Mouse (Mus musculus) heart, embryonic 16.5 days (tissue): Measurements from ENCODE around the gene Usp21. TPM values are rescaled to one million over a fixed set of nuclear protein-coding genes. Genes with fewer than 3 reads are reported as not detected.

Experiments
- ATAC-seq: fragments of 200-750 bp; cut with Nextera tagmentation; replicated peaks from 2 replicates; pipeline ENCODE4 v1.8.0; 2017; ENCODE audit warnings: moderate number of reproducible peaks; ENCODE audit not compliant: insufficient read depth, low FRiP score; ENCODE audit errors: extremely low read depth
- H3K27ac ChIP-seq: fragments of 300-500 bp; sonication (generic); 2 replicates; pipeline ENCODE4 v1.5.1; 2014; ENCODE audit warnings: mild to moderate bottlenecking, low read length, control low read depth, moderate library complexity
- H3K27me3 ChIP-seq: fragments of 300-500 bp; sonication (generic); 2 replicates; pipeline ENCODE4 v1.6.1; 2014; ENCODE audit warnings: low read length, mixed read lengths; ENCODE audit not compliant: control insufficient read depth, insufficient read depth
- H3K36me3 ChIP-seq: fragments of 300-500 bp; sonication (generic); 2 replicates; pipeline ENCODE4 v1.6.1; 2014; ENCODE audit not compliant: control insufficient read depth, insufficient read depth
- H3K4me1 ChIP-seq: fragments of 300-500 bp; sonication (generic); 2 replicates; pipeline ENCODE4 v1.6.1; 2014; ENCODE audit warnings: low read length, mixed read lengths; ENCODE audit not compliant: control insufficient read depth, insufficient read depth
- H3K4me2 ChIP-seq: fragments of 300-500 bp; sonication (generic); 2 replicates; pipeline ENCODE4 v1.6.1; 2014; ENCODE audit warnings: low read depth, mild to moderate bottlenecking, control low read depth, low read length
- H3K4me3 ChIP-seq: fragments of 300-500 bp; sonication (generic); 2 replicates; pipeline ENCODE4 v1.5.1; 2014; ENCODE audit warnings: mild to moderate bottlenecking, control low read depth, low read length
- H3K9ac ChIP-seq: fragments of 300-500 bp; sonication (generic); 2 replicates; pipeline ENCODE4 v1.6.1; 2014; ENCODE audit warnings: low read length, control low read depth
- H3K9me3 ChIP-seq: fragments of 300-500 bp; sonication (generic); replicated peaks from 2 replicates; pipeline ENCODE4 v1.6.1; 2016; ENCODE audit warnings: low read length; ENCODE audit not compliant: control insufficient read depth
- WGBS: fragments of 180-500 bp; shearing (Covaris S2); extraction: QIAGEN DNeasy Blood & Tissue Kit; methylation state at CpG from one replicate; pipeline ENCODE4 v1.1.7; 2014; 5-methylcytosine and 5-hydroxymethylcytosine counted together
- polyA plus RNA-seq: library from polyadenylated mRNA; unstranded; fragments of >200 nt; fragmentation: Nextera tagmentation; extraction: Ambion mirVana; gene quantifications from 2 replicates; pipeline ENCODE4 v1.2.1, GENCODE M21; 2015

Usp21 gene
- polyA plus RNA-seq, 1 experiment from 2014 or later, result 48.5 TPM

GRCm38 (mm10) chr1:171280916-171281527, 6.8 kb downstream of the Usp21 start, which contains the start of gene Ppox:
Ppox (minus strand) TSS chr1:171281186.
- H3K9me3 ChIP-seq, result no peaks in the 10 kb centered on the region
- ATAC-seq, result peak; percentile 97
- H3K4me3 ChIP-seq, result peak within 1 kb of the TSS; percentile 86
- H3K36me3 ChIP-seq, result peaks cover 23% of the 10 kb centered on the region
- under 1% methylated on average over 26 of the region's 26 CpGs for WGBS
- H3K27ac ChIP-seq, result peak within 1 kb of the TSS; percentile 79
- H3K4me2 ChIP-seq, result peak within 1 kb of the TSS; percentile 92
- peaks cover 19% of the 10 kb centered on the region for H3K4me1 ChIP-seq
- H3K9ac ChIP-seq, result peak within 1 kb of the TSS; percentile 78
- no peaks in the 10 kb centered on the region for H3K27me3 ChIP-seq

- peak overlapping the region; percentile 92 for H3K4me2 ChIP-seq
- H3K27me3 ChIP-seq, result no peaks in the 10 kb centered on the region
- peak; percentile 2; the same call in 1 of the 2 replicates for ATAC-seq
- peak overlapping the region; percentile 78 for H3K9ac ChIP-seq
- H3K4me3 ChIP-seq, result peak overlapping the region; percentile 86
- H3K36me3 ChIP-seq, result peaks cover 26% of the 10 kb centered on the region
- H3K9me3 ChIP-seq, result no peaks in the 10 kb centered on the region
- H3K27ac ChIP-seq, result peak overlapping the region; percentile 44; the same call in 1 of the 2 replicates
- WGBS, result 2% methylated on average over 25 of the region's 25 CpGs
- peaks cover 13% of the 10 kb centered on the region for H3K4me1 ChIP-seq
Observed at GRCm38 (mm10) chr1:171280250-171280915, 7.4 kb downstream of the Usp21 start.

- WGBS, result 67% methylated on average over 5 of the region's 5 CpGs
- Histone ChIP-seq H3K4me1 (peaks cover 13% of the 10 kb centered on the region), H3K36me3 (peaks cover 32% of the 10 kb centered on the region), H3K27me3 (no peaks in the 10 kb centered on the region), H3K4me2 (peak overlapping the region; percentile 92), H3K27ac (no peak overlapping the region), H3K9me3 (no peaks in the 10 kb centered on the region), H3K9ac (peak overlapping the region; percentile 78), H3K4me3 (peak overlapping the region; percentile 86)
- no peak for ATAC-seq
Observed at GRCm38 (mm10) chr1:171279721-171280120, 8.1 kb downstream of the Usp21 start.

- peaks cover 34% of the 10 kb centered on the region for H3K36me3 ChIP-seq
- H3K9me3 ChIP-seq, result no peaks in the 10 kb centered on the region
- no peak overlapping the region for H3K4me3 ChIP-seq
- no peak overlapping the region for H3K4me2 ChIP-seq
- no peak for ATAC-seq
- H3K9ac ChIP-seq, result no peak overlapping the region
- WGBS, result 84% methylated on average over 14 of the region's 14 CpGs
- H3K4me1 ChIP-seq, result peaks cover 13% of the 10 kb centered on the region
- H3K27me3 ChIP-seq, result no peaks in the 10 kb centered on the region
- no peak overlapping the region for H3K27ac ChIP-seq
Observed at GRCm38 (mm10) chr1:171279012-171279705, 8.6 kb downstream of the Usp21 start.

GRCm38 (mm10) chr1:171278436-171278835, 9.4 kb downstream of the Usp21 start:
- 90% methylated on average over 8 of the region's 8 CpGs for WGBS
- no peak overlapping the region for H3K9ac ChIP-seq

GRCm38 (mm10) chr1:171277736-171278135, 10.1 kb downstream of the Usp21 start:
- Histone ChIP-seq H3K27ac (no peak overlapping the region), H3K9ac (no peak overlapping the region), H3K4me1 (peaks cover 13% of the 10 kb centered on the region), H3K9me3 (no peaks in the 10 kb centered on the region), H3K4me2 (no peak overlapping the region), H3K36me3 (peaks cover 42% of the 10 kb centered on the region), H3K27me3 (no peaks in the 10 kb centered on the region), H3K4me3 (no peak overlapping the region)
- WGBS, result 81% methylated on average over 10 of the region's 10 CpGs
- ATAC-seq, result no peak

More at GRCm38 (mm10) chr1:171278436-171278835, 9.4 kb downstream of the Usp21 start:
- H3K4me2 ChIP-seq, result no peak overlapping the region
- H3K4me1 ChIP-seq, result peaks cover 13% of the 10 kb centered on the region
- ATAC-seq, result no peak
- no peak overlapping the region for H3K27ac ChIP-seq
- no peak overlapping the region for H3K4me3 ChIP-seq
- no peaks in the 10 kb centered on the region for H3K9me3 ChIP-seq
- H3K36me3 ChIP-seq, result peaks cover 36% of the 10 kb centered on the region
- H3K27me3 ChIP-seq, result no peaks in the 10 kb centered on the region

GRCm38 (mm10) chr1:171276110-171276748, 11.6 kb downstream of the Usp21 start:
- Histone ChIP-seq H3K9me3 (no peaks in the 10 kb centered on the region), H3K4me3 (no peak overlapping the region), H3K27me3 (no peaks in the 10 kb centered on the region), H3K4me1 (peaks cover 14% of the 10 kb centered on the region), H3K4me2 (no peak overlapping the region), H3K36me3 (peaks cover 45% of the 10 kb centered on the region), H3K9ac (no peak overlapping the region), H3K27ac (no peak overlapping the region)
- no peak for ATAC-seq
- 85% methylated on average over 14 of the region's 14 CpGs for WGBS

- Histone ChIP-seq H3K27me3 (no peaks in the 10 kb centered on the region), H3K4me3 (no peak overlapping the region), H3K36me3 (peaks cover 45% of the 10 kb centered on the region), H3K4me2 (no peak overlapping the region), H3K27ac (no peak overlapping the region), H3K9ac (no peak overlapping the region), H3K9me3 (no peaks in the 10 kb centered on the region), H3K4me1 (peaks cover 17% of the 10 kb centered on the region)
- ATAC-seq, result no peak
- WGBS, result 87% methylated on average over 11 of the region's 11 CpGs
Observed at GRCm38 (mm10) chr1:171275144-171275734, 12.6 kb downstream of the Usp21 start.
